Mouse (Mus musculus): ENCODE results near the gene Mprip.

DNA sequence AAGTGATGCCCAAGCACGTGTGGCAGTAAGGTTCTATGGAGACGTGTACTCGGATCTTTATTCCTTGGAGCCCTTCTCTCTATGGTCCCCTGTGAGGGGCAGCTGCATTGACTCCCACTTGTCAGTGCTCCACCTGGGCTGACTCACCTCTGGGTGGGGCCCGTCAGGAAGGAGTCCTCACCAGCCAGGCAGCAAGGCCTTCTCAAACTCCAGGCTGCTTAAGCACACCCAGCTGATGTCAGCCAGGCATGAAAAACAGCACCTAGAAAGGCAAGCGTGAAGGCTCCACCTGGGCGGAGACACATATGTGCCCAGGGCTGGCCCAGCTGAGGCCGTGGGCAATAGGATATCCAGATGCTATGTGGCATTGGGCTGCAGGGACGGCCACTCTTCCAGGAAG, 18.7 kb upstream of the Mprip start:
- TF ChIP-seq CTCF (IDR thresholded peaks at IDR 0.05; ENCODE audit: borderline replicate concordance, control insufficient read depth, extremely low read depth, insufficient read depth, low read length, poor library complexity): no peak
- no peak for TF ChIP-seq POLR2A (IDR thresholded peaks at IDR 0.05; ENCODE audit: control insufficient read depth, extremely low read depth, insufficient read depth, low read length, poor library complexity)

All from thymus, adult 2 months (tissue).